Mouse (Mus musculus) hindbrain, embryonic 12.5 days (tissue): ENCODE measurements around the gene Rpl37. TPM values are rescaled to one million over a fixed set of nuclear protein-coding genes. Genes with fewer than 3 reads are reported as not detected.

Source experiments
- ATAC-seq: fragments of 200-750 bp; cut with Nextera tagmentation; 2 replicates; pipeline ENCODE4 v1.8.0; 2017; ENCODE audit warnings: moderate TSS enrichment; ENCODE audit not compliant: low FRiP score
- H3K27ac ChIP-seq: fragments of 300-500 bp; sonication (generic); 2 replicates; pipeline ENCODE4 v1.5.1; 2016; ENCODE audit warnings: mild to moderate bottlenecking
- H3K27me3 ChIP-seq: fragments of 300-500 bp; sonication (generic); 2 replicates; pipeline ENCODE4 v1.6.1; 2016; ENCODE audit warnings: mild to moderate bottlenecking
- H3K36me3 ChIP-seq: fragments of 300-500 bp; sonication (generic); 2 replicates; pipeline ENCODE4 v1.6.1; 2016; ENCODE audit warnings: mild to moderate bottlenecking
- H3K4me1 ChIP-seq: fragments of 300-500 bp; sonication (generic); 2 replicates; pipeline ENCODE4 v1.6.1; 2016
- H3K4me2 ChIP-seq: fragments of 300-500 bp; sonication (generic); replicated peaks from 2 replicates; pipeline ENCODE4 v1.6.1; 2016; ENCODE audit warnings: mild to moderate bottlenecking
- H3K4me3 ChIP-seq: fragments of 300-500 bp; sonication (generic); 2 replicates; pipeline ENCODE4 v1.5.1; 2016; ENCODE audit warnings: mild to moderate bottlenecking
- H3K9ac ChIP-seq: fragments of 300-500 bp; sonication (generic); 2 replicates; pipeline ENCODE4 v1.6.1; 2016; ENCODE audit warnings: mild to moderate bottlenecking, moderate library complexity
- H3K9me3 ChIP-seq: fragments of 300-500 bp; sonication (generic); replicated peaks from 2 replicates; pipeline ENCODE4 v1.6.1; 2016; ENCODE audit warnings: mild to moderate bottlenecking
- WGBS: fragments of 180-500 bp; shearing (Covaris S2); methylation state at CpG from one replicate; pipeline ENCODE4 v1.1.7; 2016; 5-methylcytosine and 5-hydroxymethylcytosine counted together
- polyA plus RNA-seq: library from polyadenylated mRNA; unstranded; fragments of >200 nt; fragmentation: Nextera tagmentation; extraction: Ambion mirVana; gene quantifications from 2 replicates; pipeline ENCODE4 v1.2.1, GENCODE M21; 2016

The Rpl37 gene
- polyA plus RNA-seq, 1 experiment from 2014 or later = 473 TPM

- Histone ChIP-seq H3K4me1 (no peaks in the 10 kb centered on the region), H3K9ac (no peak overlapping the region), H3K27me3 (no peaks in the 10 kb centered on the region), H3K36me3 (peaks cover 40% of the 10 kb centered on the region), H3K4me3 (no peak overlapping the region), H3K4me2 (no peak overlapping the region), H3K9me3 (no peaks in the 10 kb centered on the region), H3K27ac (no peak overlapping the region)
- WGBS = 89% methylated on average over 12 of the region's 12 CpGs
- ATAC-seq = no peak
Measured at GRCm38 (mm10) chr15:5165121-5165773, 48.8 kb downstream of the Rpl37 start.

Other genes starting within 250 kb of the Rpl37 start
- gene Mroh2b, start 217.9 kb upstream of the Rpl37 start, polyA plus RNA-seq = not detected in 2 replicates
- not detected in 2 replicates for gene C7, start 52.9 kb upstream of the Rpl37 start, polyA plus RNA-seq
- 1.2 and 2.2 TPM in 2 replicates for gene Card6, start 8.1 kb upstream of the Rpl37 start, polyA plus RNA-seq
- gene Prkaa1, start 27.2 kb downstream of the Rpl37 start, polyA plus RNA-seq = 17.0 and 18.1 TPM in 2 replicates
- gene Ttc33, start 68.9 kb downstream of the Rpl37 start, polyA plus RNA-seq = 45.8 and 48.0 TPM in 2 replicates
- gene Ptger4, start 127.5 kb downstream of the Rpl37 start, polyA plus RNA-seq = 2.1 and 2.4 TPM in 2 replicates